Mouse (Mus musculus) ES-E14 (cell line): ENCODE results near the gene Lrrc29. TPM values are rescaled to one million over a fixed set of nuclear protein-coding genes. Genes with fewer than 3 reads are reported as not detected.

Source experiments
- DNase-seq: peaks from one replicate; pipeline ENCODE4 v3.0.0-alpha.2; 2013; ENCODE audit warnings: low read depth, low spot score
- H3K27ac ChIP-seq: 2 replicates; pipeline ENCODE4 v1.5.1; 2012; ENCODE audit warnings: low read depth, mild to moderate bottlenecking, low read length, moderate library complexity, mixed read lengths; ENCODE audit not compliant: poor library complexity, insufficient read depth, severe bottlenecking
- H3K36me3 ChIP-seq: 2 replicates; pipeline ENCODE4 v1.6.1; 2012; ENCODE audit warnings: mild to moderate bottlenecking, low read length, moderate library complexity, mixed read lengths; ENCODE audit not compliant: control insufficient read depth, poor library complexity, insufficient read depth, severe bottlenecking
- H3K4me1 ChIP-seq, 2 experiments: fragments of 150-350 bp in 1 of 2; sonication (generic) in 1 of 2; 2 replicates each; pipeline ENCODE4 v1.6.1; 2012; ENCODE audit warnings: low read length in 2 of 2, mild to moderate bottlenecking in 1 of 2, mixed read lengths in 1 of 2; ENCODE audit not compliant: control insufficient read depth in 2 of 2, insufficient read depth in 2 of 2, poor library complexity in 1 of 2
- H3K4me3 ChIP-seq, 2 experiments: fragments of 150-350 bp in 1 of 2; sonication (generic) in 1 of 2; 2 replicates each; pipeline ENCODE4 v1.5.1; 2012; ENCODE audit warnings: low read length in 2 of 2, low read depth in 1 of 2, mild to moderate bottlenecking in 1 of 2, mixed read lengths in 1 of 2; ENCODE audit not compliant: insufficient read depth in 1 of 2, poor library complexity in 1 of 2, severe bottlenecking in 1 of 2
- H3K9ac ChIP-seq: 2 replicates; pipeline ENCODE4 v1.6.1; 2012; ENCODE audit warnings: low read depth, mild to moderate bottlenecking, low read length, mixed read lengths; ENCODE audit not compliant: poor library complexity, insufficient read depth, severe bottlenecking
- H3K9me3 ChIP-seq: fragments of 150-350 bp; sonication (generic); 2 replicates; pipeline ENCODE4 v1.6.1; 2012; ENCODE audit warnings: low read depth, mild to moderate bottlenecking, low read length; ENCODE audit not compliant: control insufficient read depth, insufficient read depth
- CHD2 ChIP-seq: IDR thresholded peaks from 2 replicates; pipeline ENCODE4 v1.6.1; 2014; ENCODE audit warnings: mild to moderate bottlenecking, low read depth, low read length, inconsistent platforms
- HCFC1 ChIP-seq: IDR thresholded peaks from 2 replicates; pipeline ENCODE4 v1.6.1; 2012; ENCODE audit warnings: low read length, inconsistent platforms, borderline replicate concordance; ENCODE audit not compliant: insufficient read depth
- MAFK ChIP-seq: IDR thresholded peaks from 2 replicates; pipeline ENCODE4 v1.6.1; 2014; ENCODE audit warnings: mild to moderate bottlenecking, low read depth, low read length, inconsistent platforms; ENCODE audit not compliant: insufficient read depth
- ZC3H11A ChIP-seq: IDR thresholded peaks from 2 replicates; pipeline ENCODE4 v1.6.1; 2012; ENCODE audit warnings: low read depth, mild to moderate bottlenecking, inconsistent platforms, low read length, borderline replicate concordance
- ZNF384 ChIP-seq: IDR thresholded peaks from 2 replicates; pipeline ENCODE4 v1.6.1; 2012; ENCODE audit warnings: low read depth, low read length, inconsistent platforms
- in situ Hi-C, 2 experiments: fragments of 600-800 bp; cut with MboI; formaldehyde crosslinking; loops; one replicate each; pipeline ENCODE4 v1.15.1; 2025; ENCODE audit warnings: low sequenced_read_pairs in 2 of 2, inconsistent platforms in 1 of 2; ENCODE audit not compliant: unreplicated experiment in 2 of 2
- total RNA-seq: library from RNA; depleted of rRNA; stranded (reverse); fragments of 300-350 nt; gene quantifications from 2 replicates; pipeline ENCODE4 v1.2.3, GENCODE M21; 2012

Lrrc29 gene
- total RNA-seq, 1 experiment, result 2.8 TPM

- TF ChIP-seq ZNF384 (no peak), HCFC1 (no peak), CHD2 (no peak), MAFK (no peak), ZC3H11A (no peak)
- H3K36me3 ChIP-seq, result peaks cover 6% of the 10 kb centered on the region
- H3K9ac ChIP-seq, result no peak overlapping the region
- no peaks in the 10 kb centered on the region for H3K9me3 ChIP-seq
- peaks cover 2 to 16% of the 10 kb centered on the region in 2 experiments; a peak in 1 of 4 replicates for H3K4me1 ChIP-seq
- in situ Hi-C loops, result no loop called here
- no peak overlapping the region for H3K4me3 ChIP-seq
- DNase-seq, result no peak
- no peak overlapping the region for H3K27ac ChIP-seq
Observed at GRCm38 (mm10) chr8:105356681-105357080, 30.6 kb upstream of the Lrrc29 start.

- Histone ChIP-seq H3K36me3 (peaks cover 6% of the 10 kb centered on the region), H3K27ac (no peak overlapping the region; the same call in 1 of the 2 replicates), H3K4me3 (peak overlapping the region; percentile 6 to 34; a peak in 2 of 4 replicates), H3K9ac (0 out of 2 replicates have a peak overlapping the region, but pooled peaks have one; percentile 20), H3K4me1 (peaks cover 2 to 16% of the 10 kb centered on the region in 2 experiments; a peak in 1 of 4 replicates), H3K9me3 (no peaks in the 10 kb centered on the region)
- DNase-seq, result no peak
- no peak for TF ChIP-seq HCFC1
- no peak for TF ChIP-seq MAFK
- in situ Hi-C loops, result no loop called here
Observed at GRCm38 (mm10) chr8:105355179-105356024, 29.3 kb upstream of the Lrrc29 start.

- TF ChIP-seq HCFC1, result no peak
- no peak for TF ChIP-seq ZNF384
- TF ChIP-seq MAFK, result no peak
- TF ChIP-seq ZC3H11A, result no peak
- TF ChIP-seq CHD2, result no peak
- in situ Hi-C loops, result no loop called here
- Histone ChIP-seq H3K36me3 (peaks cover 6% of the 10 kb centered on the region), H3K27ac (no peak overlapping the region), H3K4me1 (peaks cover 2 to 16% of the 10 kb centered on the region in 2 experiments; a peak in 1 of 4 replicates), H3K9ac (no peak overlapping the region), H3K4me3 (no peak overlapping the region), H3K9me3 (no peaks in the 10 kb centered on the region)
- no peak for DNase-seq
Observed at GRCm38 (mm10) chr8:105354549-105354948, 28.5 kb upstream of the Lrrc29 start.

- Histone ChIP-seq H3K4me3 (no peak overlapping the region), H3K27ac (no peak overlapping the region), H3K9me3 (no peaks in the 10 kb centered on the region), H3K36me3 (peaks cover 6% of the 10 kb centered on the region), H3K4me1 (peaks cover 2 to 10% of the 10 kb centered on the region in 2 experiments; a peak in 1 of 4 replicates), H3K9ac (no peak overlapping the region)
- in situ Hi-C loops, result no loop called here
- TF ChIP-seq ZC3H11A (no peak), HCFC1 (no peak), MAFK (no peak), ZNF384 (no peak), CHD2 (no peak)
- no peak for DNase-seq
Observed at GRCm38 (mm10) chr8:105353583-105354135, 27.6 kb upstream of the Lrrc29 start.
